Mouse (Mus musculus): ENCODE measurements around the gene Stc2. TPM values are rescaled to one million over a fixed set of nuclear protein-coding genes. Genes with fewer than 3 reads are reported as not detected.

Gene Stc2
- 0.93 and 2.4 TPM in 2 replicates for total RNA-seq (2021)
- long read RNA-seq, experiment 1, partial matches to known transcripts: 0 of 1 reads
- long read RNA-seq, experiment 1, other reads (novel, unspliced or antisense): 1 of 1 reads
- long read RNA-seq, experiment 2, partial matches to known transcripts: 0 of 1 reads
- long read RNA-seq, experiment 2, other reads (novel, unspliced or antisense): 1 of 1 reads

DNA sequence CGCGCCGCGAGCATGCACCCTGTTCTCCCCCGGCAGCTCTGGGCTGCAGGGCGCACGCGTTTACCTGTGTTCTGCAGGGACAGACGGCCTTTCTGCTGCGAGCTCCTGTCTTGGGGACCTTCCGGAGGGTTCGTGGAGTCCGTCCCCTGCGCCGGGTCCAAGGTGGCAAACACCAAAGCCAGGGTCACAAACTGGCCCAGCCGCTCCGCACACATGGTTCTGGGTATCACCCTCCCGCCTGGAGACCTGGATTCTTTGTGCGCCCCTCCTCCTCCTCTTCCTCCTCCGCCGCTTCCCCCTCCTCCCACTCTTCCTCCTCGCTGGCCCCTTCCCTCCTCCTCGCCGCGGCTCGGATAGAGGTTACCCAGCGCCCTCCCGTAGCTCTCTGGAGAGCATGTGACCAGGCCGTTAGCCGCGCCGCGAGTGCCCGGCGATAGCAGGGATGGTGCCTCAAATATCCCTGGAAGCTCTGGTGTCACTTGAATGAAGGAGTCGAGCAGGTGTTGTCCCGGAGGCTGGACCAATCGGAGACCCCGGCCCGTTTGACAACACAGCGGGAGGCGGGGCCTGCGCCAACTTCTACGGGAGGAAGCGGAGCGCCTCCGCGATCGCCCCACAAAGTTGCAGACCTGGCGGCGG, at the start of gene Stc2:
Gene Stc2, minus strand, starts transcription at position 427 of the 639 bp plus-strand sequence.
- peak; percentile 55 for DNase-seq

DNA sequence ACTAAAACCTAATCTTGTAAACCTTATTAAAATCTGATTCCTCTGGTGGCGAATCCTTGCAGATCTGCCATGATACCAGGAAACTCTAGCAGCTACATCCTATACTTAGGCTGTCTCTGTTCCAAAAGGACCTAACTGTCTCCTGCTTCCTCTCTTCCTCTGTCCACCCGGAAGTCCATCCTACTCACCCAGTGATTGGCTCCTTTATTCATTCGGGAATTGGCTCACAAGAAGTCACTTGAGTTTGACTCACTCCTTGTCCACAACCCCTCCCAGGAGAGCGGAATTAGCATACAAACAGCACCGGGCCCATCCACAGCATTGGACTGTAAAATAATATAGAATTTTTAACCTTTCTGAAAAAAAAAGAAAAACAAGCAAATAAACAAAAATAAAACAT, 47.2 kb upstream of the Stc2 start:
- DNase-seq: no peak

DNA sequence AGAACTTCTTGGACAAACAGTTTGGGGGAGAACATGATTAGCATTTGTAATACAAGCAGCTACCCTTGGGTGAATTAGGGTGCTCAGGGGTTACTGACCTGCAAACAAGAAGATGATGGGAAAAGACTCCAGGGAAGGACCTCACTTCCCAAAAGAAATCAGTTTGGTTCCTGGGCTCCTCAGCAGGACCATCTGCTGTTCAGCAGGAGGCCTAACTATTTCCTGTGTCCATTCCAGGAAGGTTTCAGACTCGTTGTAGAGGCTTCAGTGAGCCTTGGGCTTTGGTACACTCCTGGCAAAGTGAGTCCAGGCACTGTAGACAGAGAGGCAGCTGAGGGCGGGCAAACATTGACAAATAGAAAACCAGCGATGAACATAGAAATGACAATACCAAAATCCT, 42.5 kb upstream of the Stc2 start:
- DNase-seq: no peak

DNA sequence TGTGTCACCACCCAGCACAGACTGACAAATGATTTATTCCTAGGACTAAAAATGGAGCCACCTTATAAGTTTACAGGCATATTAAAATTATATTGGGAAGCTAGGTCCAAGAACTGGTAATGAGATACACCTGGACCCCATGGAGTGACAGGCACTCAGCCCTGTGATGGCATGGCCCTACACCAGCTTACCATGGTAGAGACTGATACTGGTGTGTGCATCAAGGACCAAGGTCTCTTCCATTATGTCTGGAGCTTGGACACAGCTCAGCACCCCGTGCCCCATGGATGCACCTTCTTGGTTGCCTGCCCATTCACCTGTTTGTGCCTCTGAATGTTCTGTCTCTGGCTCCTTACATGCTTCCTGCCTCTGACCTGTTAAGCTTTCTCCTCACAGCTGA, 36.9 kb upstream of the Stc2 start:
- DNase-seq: no peak

GRCm38 (mm10) chr11:31403080-31403479, 33.2 kb upstream of the Stc2 start:
- DNase-seq: no peak

- DNase-seq: no peak
Observed at GRCm38 (mm10) chr11:31398604-31399003, 28.7 kb upstream of the Stc2 start.

DNA sequence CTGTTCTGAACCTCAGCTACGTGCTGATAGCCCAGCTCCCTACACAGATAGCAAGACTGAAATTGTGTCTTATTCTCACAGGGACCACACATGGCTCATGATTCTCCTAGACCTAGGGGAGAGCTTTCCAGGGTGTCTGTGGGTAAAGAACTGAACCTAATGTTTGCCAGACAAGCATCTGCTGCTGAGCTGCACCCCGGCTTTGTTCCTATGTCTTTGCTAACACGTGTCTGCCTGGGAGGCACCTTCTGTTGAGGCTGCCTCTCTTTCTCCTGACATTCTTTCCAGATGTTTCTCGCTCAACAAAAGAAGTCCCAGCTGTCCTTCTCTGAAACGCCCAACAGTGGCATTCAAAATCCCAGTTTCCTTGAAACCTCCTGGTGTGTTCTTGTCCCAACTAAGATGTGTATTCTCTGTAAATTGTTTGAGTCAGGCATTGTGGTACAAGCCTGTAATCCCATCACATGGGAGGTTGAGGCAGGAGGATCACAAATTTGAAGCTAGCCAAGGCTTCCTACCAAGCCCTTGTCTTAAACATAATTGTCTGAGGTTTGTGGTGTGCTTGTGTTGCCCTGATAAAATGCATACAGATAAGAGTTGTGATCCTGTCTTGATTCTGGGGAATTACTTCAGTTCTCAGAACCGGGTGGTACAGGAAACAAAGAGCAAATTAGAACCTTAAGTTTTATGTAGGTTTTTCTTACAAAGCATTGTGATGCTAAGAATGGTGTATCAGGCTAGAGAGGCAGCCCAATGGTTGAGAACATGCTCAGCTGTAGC, 27.0 kb upstream of the Stc2 start:
- DNase-seq: no peak

DNA sequence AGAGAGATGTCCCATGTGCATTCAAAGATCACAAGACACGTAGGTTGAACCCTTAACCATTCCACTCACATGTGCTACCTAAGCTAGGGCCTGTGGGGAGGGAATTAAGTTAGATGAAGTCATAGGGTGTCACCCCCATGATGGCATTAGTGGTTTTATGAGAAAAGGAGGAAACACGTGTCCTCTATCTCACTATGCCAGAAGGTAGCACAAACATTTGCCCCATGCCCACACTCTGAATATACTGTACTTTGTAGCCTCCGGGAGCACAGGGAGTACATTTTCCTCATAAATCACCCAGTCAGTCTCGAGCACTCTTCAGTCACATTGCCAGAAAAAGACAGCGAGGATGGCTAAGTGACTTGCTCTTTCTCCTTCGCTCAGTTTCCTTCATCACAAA, 24.2 kb upstream of the Stc2 start:
- no peak for DNase-seq

DNA sequence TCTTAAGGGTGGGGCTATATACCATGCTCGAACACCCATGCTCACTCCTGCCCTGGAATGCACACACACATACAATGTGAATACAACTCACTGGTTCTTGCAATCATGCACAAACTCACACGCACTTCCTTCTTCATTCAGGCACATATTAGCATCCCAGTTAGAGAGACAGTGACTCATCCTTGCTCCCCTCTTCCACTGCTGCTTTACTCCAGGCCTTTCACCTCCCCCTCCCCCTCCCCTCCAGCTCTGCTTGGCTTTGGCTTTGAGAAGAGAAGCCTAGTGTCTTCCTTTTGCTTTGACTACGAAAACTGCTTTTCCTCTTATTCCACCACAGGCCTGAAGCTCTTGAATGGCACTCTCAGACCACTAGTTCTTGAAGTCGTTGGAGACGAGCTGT, 22.5 kb upstream of the Stc2 start:
- no peak for DNase-seq

- DNase-seq: no peak
Observed at GRCm38 (mm10) chr11:31388890-31389289, 19.0 kb upstream of the Stc2 start.

DNA sequence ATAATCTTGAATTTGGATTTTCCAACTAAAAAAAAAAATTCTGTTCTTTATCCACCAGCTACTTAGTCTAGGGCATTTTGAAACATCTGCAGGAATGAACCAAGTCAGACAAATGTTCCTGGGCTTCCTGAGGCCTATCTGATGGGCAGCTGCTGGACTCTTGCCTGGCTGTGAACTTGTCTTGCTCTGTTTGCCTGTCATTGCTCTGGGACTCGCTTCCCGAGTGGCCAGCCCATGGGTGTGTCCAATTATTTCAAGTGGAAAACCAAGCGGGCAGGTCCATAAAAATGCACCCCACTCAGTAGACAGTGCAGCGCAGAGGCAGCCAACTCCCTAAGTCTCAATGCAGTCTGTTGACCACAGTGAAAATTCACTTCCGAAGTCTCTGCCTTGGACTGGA, 17.7 kb upstream of the Stc2 start:
- no peak for DNase-seq

GRCm38 (mm10) chr11:31386571-31386970, 16.7 kb upstream of the Stc2 start:
- no peak for DNase-seq

DNA sequence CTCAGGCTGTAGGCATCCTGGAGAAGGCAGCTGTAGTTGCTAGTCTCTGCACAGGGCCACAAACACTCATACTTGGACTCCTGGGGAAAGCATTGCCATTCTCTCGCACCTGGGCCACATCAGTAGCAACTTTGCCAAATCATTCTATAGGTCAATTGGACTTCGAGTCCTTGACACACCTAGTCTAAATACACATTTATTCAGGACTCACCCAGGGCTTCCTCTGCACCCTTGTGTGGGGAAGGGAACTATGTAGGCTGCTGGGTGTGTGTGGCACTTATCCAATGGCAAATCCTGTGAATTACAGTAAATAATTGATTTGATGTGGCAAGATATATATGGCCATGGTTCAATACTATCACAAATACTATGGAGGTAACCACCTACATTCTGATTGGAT, 14.1 kb upstream of the Stc2 start:
- no peak for DNase-seq

DNA sequence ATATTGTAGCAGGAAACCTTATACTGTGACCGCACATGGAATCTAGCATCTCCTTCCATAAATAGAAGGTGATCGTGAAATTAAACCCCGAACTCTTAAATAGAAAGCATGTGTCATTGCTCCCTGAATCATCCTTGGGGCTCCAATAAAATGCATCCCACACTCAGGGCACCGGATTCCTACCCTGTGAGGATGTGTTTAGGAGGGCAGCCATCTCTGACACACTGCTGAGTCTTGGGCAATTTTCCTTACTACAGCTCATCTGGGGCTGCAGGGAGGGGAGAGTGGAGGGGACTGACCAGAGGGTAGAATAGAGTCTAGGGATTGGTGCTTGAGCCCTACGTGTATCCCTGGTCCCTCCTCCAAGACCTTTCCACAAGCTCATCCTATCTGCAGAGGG, 12.3 kb upstream of the Stc2 start:
- DNase-seq: no peak

DNA sequence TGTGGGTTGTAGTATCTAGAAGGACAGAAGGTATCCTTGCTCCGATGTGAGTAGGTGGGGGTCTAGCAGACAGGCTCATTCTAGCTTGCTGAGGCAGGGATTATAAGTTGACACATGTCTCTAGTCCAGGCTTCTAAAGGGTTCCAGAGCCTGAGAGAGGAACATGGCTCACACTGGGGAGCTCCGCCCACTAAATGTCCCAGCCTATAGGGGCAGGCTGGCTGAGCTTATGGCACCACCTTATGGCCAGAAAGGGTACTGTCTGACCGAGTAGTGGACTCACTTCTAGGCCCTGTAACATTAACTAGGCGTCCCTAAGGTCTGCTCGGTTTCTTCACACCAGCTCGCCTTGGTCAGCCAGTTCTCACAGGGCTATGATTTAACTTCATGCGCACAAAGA, 3.6 kb upstream of the Stc2 start:
- DNase-seq: peak; percentile 79

GRCm38 (mm10) chr11:31372206-31372605, 2.3 kb upstream of the Stc2 start:
- no peak for DNase-seq

DNA sequence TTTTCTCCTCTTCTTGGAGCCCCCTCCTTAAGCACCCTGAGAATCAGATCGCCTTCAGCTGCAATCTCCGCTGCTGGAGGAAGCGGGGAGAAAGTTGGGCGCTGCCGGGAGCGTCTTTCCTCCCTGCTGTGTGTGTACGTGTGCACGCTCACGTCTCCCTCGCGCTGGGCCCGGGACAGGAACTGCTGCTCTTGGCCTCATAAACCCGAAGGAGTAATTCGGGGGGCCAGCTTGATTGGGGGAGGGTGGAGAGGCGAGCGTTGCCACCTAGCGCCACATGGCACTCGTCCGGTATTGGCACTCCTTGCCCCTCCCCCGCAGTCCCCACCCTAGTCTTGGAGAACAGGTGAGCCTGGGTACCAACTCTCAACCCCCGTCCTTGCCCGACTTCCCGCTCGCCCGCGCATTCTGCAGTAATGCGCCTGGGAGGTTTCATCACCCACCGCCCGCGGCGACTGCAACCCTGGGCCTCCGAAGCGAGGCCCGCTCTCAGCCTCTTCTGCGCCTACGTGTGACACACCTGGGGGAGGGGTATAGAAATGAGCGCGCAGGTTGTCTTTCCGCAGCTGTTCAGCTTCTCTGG, 1.5 kb upstream of the Stc2 start:
- DNase-seq: no peak

DNA sequence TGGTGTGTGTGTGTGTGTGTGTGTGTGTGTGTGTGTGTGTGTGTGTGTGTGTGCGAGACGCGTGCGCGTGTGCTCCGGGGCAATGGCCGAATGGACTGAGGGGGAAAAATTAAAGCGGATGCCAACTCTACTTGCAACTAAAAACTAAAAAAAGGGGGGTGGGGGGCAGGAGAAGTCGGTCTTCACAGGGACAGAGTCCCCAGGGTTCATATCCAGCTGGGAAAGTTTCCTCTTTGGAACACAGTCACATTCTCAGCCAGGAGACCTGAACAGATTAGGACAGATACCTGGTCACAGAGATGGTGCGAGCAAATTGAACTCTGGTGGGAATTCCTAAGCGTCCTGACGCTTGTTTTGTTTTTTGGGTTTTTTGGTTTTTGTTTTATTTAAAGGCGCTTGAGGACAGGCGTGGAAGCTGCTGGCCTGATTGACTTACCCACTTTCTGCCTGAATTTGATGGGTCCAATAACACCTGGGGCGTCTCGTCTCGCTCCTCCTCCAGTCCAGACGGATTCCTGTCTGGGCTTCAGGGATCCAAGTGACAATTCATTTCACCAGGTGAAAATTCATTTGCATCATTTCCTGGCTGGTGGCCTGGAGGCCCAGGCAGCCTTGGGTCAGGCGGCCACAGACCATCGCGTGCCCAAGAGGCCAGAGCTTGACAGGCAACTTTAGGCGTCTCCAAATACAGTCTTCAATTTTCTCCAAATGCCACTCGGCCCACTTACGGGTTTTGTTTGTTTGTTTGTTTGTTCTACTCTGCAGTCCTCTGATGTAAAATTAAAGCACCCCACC, 759 bp upstream of the Stc2 start:
- peak; percentile 12 for DNase-seq

- DNase-seq: peak; percentile 73
Observed at GRCm38 (mm10) chr11:31368965-31369647, 768 bp downstream of the Stc2 start.

DNA sequence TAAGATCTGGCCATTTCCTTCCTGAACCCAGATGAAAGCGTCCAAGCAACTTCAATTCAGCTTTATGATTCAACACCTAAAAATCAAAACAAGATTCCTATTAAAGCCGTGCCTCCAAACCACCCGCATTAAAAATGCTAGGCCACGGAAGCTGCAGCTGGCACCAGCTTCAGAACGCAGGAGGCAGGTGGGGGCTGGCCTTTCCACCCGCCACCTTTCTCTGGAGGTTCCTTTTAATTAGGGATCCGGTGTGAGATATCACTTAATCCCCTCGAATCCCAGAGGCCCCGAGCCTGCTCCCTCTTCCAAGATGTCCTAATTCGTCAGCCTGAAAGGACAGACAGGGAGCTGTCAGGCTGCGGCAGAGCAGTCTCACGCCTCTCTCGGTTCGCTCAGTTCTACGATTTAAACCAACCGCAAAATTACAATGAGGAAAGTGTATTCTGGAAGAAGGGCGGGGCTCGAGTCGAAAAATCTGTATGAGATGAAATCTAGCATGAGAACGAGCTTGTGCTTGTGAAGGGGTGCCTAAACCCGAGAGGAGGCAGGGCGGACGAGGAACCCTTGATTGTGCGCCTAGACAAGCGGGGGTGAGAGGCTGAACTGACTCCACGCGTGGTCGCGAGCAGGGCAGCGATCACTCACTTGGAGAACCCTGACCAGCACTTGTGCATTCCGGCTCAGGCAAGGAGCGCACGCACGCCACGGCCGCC, 1.5 kb downstream of the Stc2 start:
- no peak for DNase-seq

GRCm38 (mm10) chr11:31366827-31367226, 3.0 kb downstream of the Stc2 start:
- DNase-seq: no peak

Measured in adrenal gland, postnatal 14 days (tissue).